Mouse (Mus musculus): ENCODE results near the gene Dnm3.
"Not testable (repeated sequence)": the region's sequence is repeated elsewhere in the genome, so short reads cannot be mapped to it uniquely, and the experiment has no call there.

Dnm3 gene

GRCm38 (mm10) chr1:162428904-162429303 lies 48.9 kb downstream of the Dnm3 start:
- DNase-seq (ENCODE audit: low spot score) = no peak

GRCm38 (mm10) chr1:162425930-162426478 lies 51.8 kb downstream of the Dnm3 start:
- no peak for DNase-seq (ENCODE audit: low spot score)

- DNase-seq (ENCODE audit: low spot score) = no peak
Measured at GRCm38 (mm10) chr1:162422826-162423225, 55.0 kb downstream of the Dnm3 start.

GRCm38 (mm10) chr1:162413791-162414190 lies 64.0 kb downstream of the Dnm3 start:
- no peak for DNase-seq (ENCODE audit: low spot score)

GRCm38 (mm10) chr1:162412787-162413429 lies 64.9 kb downstream of the Dnm3 start:
- DNase-seq (ENCODE audit: low spot score) = peak; percentile 27

GRCm38 (mm10) chr1:162410207-162410965 lies 67.4 kb downstream of the Dnm3 start:
- no peak for DNase-seq (ENCODE audit: low spot score)

- DNase-seq (ENCODE audit: low spot score) = no peak
Measured at GRCm38 (mm10) chr1:162394549-162394948, 83.3 kb downstream of the Dnm3 start.

GRCm38 (mm10) chr1:162388442-162389165 lies 89.2 kb downstream of the Dnm3 start:
- DNase-seq (ENCODE audit: low spot score) = no peak

GRCm38 (mm10) chr1:162373068-162373467 lies 104.8 kb downstream of the Dnm3 start:
- DNase-seq (ENCODE audit: low spot score) = not testable (repeated sequence)

GRCm38 (mm10) chr1:162369726-162370125 lies 108.1 kb downstream of the Dnm3 start:
- DNase-seq (ENCODE audit: low spot score) = peak; percentile 49

- DNase-seq (ENCODE audit: low spot score) = peak; percentile 42
Measured at GRCm38 (mm10) chr1:162361978-162362377, 115.9 kb downstream of the Dnm3 start.

- DNase-seq (ENCODE audit: low spot score) = peak; percentile 54
Measured at GRCm38 (mm10) chr1:162359270-162359669, 118.6 kb downstream of the Dnm3 start.

GRCm38 (mm10) chr1:162358036-162358435 lies 119.8 kb downstream of the Dnm3 start:
- DNase-seq (ENCODE audit: low spot score) = peak; percentile 74

GRCm38 (mm10) chr1:162356481-162356880 lies 121.4 kb downstream of the Dnm3 start:
- no peak for DNase-seq (ENCODE audit: low spot score)

- DNase-seq (ENCODE audit: low spot score) = no peak
Measured at GRCm38 (mm10) chr1:162354780-162355179, 123.1 kb downstream of the Dnm3 start.

GRCm38 (mm10) chr1:162353831-162354230 lies 124.0 kb downstream of the Dnm3 start:
- no peak for DNase-seq (ENCODE audit: low spot score)

GRCm38 (mm10) chr1:162349306-162349705 lies 128.5 kb downstream of the Dnm3 start:
- DNase-seq (ENCODE audit: low spot score) = no peak

- DNase-seq (ENCODE audit: low spot score) = no peak
Measured at GRCm38 (mm10) chr1:162346456-162347011, 131.3 kb downstream of the Dnm3 start.

GRCm38 (mm10) chr1:162337170-162337569 lies 140.7 kb downstream of the Dnm3 start:
- no peak for DNase-seq (ENCODE audit: low spot score)

GRCm38 (mm10) chr1:162336640-162337039 lies 141.2 kb downstream of the Dnm3 start:
- DNase-seq (ENCODE audit: low spot score) = peak; percentile 74

- DNase-seq (ENCODE audit: low spot score) = no peak
Measured at GRCm38 (mm10) chr1:162336224-162336623, 141.6 kb downstream of the Dnm3 start.

- DNase-seq (ENCODE audit: low spot score) = no peak
Measured at GRCm38 (mm10) chr1:162328673-162329072, 149.2 kb downstream of the Dnm3 start.

Measured in MN1 (cell line).